In the genomic region with DNA sequence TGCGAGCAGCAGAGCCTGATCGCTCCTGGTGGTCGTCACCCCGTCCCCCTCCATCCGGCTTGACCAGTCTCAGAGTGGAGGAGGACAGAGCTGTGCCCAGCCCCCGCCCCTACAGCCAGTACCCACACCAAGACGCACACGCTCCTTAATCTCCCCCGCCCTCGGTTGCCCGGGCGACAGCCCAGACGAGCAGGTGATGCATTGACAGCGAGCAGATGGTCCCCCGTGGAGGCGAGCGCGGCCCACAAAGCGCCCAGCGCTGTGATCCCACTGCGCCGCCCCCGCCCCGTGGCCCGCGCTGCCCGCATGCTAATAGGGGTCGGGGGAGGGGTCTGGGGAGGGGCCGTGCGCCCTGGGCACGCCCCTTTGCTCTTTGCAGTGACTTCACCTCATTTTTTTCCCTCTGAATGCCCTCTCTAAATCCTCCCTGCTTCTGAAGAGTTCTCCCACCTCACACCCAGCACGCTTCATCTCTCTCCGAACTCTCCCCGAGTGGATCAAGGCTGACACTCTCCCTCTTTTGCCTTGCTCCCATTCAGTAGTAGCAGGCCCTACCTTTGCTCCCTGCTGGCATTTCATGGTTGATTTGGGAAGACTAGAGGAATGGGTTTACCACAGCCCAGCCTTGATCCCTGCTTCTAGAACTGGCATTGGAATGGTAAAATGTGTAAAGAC, we compare ENCODE assay signal across 9 mouse cellular contexts. TPM values are rescaled to one million over a fixed set of nuclear protein-coding genes. Genes with fewer than 3 reads are reported as not detected.
DNase-seq lines count a peak whose midpoint lies in the region; ATAC-seq and TF ChIP-seq lines count a peak whose summit lies in the region.
"Had no signal": no experiment of that assay in that cellular context is flagged by ENCODE, and none has a peak within 500 bp of the region (broad histone marks: within the 10 kb centered on the region; RNA-seq: fewer than 3 reads in every experiment).

No protein-coding gene starts in this region.

- TF ChIP-seq POLR2A in olfactory bulb, adult 2 months (IDR thresholded peaks at IDR 0.05; ENCODE audit: insufficient read depth, low read depth, low read length) = no peak

- DNase-seq in heart, adult 11 months = peak; percentile 78
- no peak for DNase-seq in heart, adult 9 months (ENCODE audit: low spot score in 2 of 2)
- DNase-seq in adrenal gland, postnatal 25 days = peak; percentile 20
- peak; percentile 80 for DNase-seq in embryonic facial prominence, embryonic 14.5 days (ENCODE audit: low spot score)
- DNase-seq in liver, embryonic 11.5 days (ENCODE audit: low spot score) = peak; percentile 43
- no peak for DNase-seq in c-Kit-positive CD71-positive TER-119-positive erythroid progenitor cells, embryonic 14.5 days (ENCODE audit: low spot score)

- no peaks in the 10 kb centered on the region for H3K36me3 ChIP-seq in embryonic facial prominence, embryonic 14.5 days (ENCODE audit: control insufficient read depth, insufficient read depth, low read length)
- H3K36me3 ChIP-seq in intestine, embryonic 16.5 days (ENCODE audit: control insufficient read depth, insufficient read depth, low read length) = no peaks in the 10 kb centered on the region
- no peaks in the 10 kb centered on the region for H3K36me3 ChIP-seq in liver, embryonic 11.5 days (ENCODE audit: control insufficient read depth, insufficient read depth, low read length)

- peak overlapping the region; percentile 52 for H3K4me3 ChIP-seq in embryonic facial prominence, embryonic 14.5 days (ENCODE audit: low read depth, low read length)
- peak overlapping the region; percentile 45 for H3K4me3 ChIP-seq in intestine, embryonic 16.5 days (ENCODE audit: low read length)
- peak overlapping the region; percentile 49 for H3K4me3 ChIP-seq in liver, embryonic 11.5 days (ENCODE audit: low read depth, low read length)
- peak overlapping the region; percentile 55 for H3K4me3 ChIP-seq in olfactory bulb, adult 2 months (ENCODE audit: insufficient read depth, low read depth, low read length)

- TF ChIP-seq CTCF in olfactory bulb, adult 2 months (IDR thresholded peaks at IDR 0.05; ENCODE audit: insufficient read depth, low read depth, low read length) = no peak

- peaks cover 5% of the 10 kb centered on the region; the same call in 1 of the 2 replicates for H3K4me1 ChIP-seq in embryonic facial prominence, embryonic 14.5 days (ENCODE audit: control insufficient read depth, insufficient read depth, low read length)
- H3K4me1 ChIP-seq in intestine, embryonic 16.5 days (ENCODE audit: control insufficient read depth, insufficient read depth, low read length) = peaks cover 9% of the 10 kb centered on the region; the same call in 1 of the 2 replicates
- no peaks in the 10 kb centered on the region for H3K4me1 ChIP-seq in liver, embryonic 11.5 days (replicated peaks; ENCODE audit: control insufficient read depth, insufficient read depth, low read length)
- H3K4me1 ChIP-seq in olfactory bulb, adult 2 months (ENCODE audit: control insufficient read depth, insufficient read depth, low read length) = peaks cover 10% of the 10 kb centered on the region

- no peaks in the 10 kb centered on the region for H3K27me3 ChIP-seq in embryonic facial prominence, embryonic 14.5 days (replicated peaks; ENCODE audit: control insufficient read depth, insufficient read depth, low read length)
- H3K27me3 ChIP-seq in intestine, embryonic 16.5 days (replicated peaks; ENCODE audit: control insufficient read depth, insufficient read depth, low read length) = no peaks in the 10 kb centered on the region
- H3K27me3 ChIP-seq in liver, embryonic 11.5 days (replicated peaks; ENCODE audit: control insufficient read depth, insufficient read depth, low read length) = no peaks in the 10 kb centered on the region; the same call in 1 of the 2 replicates

- 0% methylated on average over 14 of the region's 34 CpGs for WGBS in embryonic facial prominence, embryonic 14.5 days
- 1% methylated on average over 34 of the region's 34 CpGs for WGBS in intestine, embryonic 16.5 days
- WGBS in liver, embryonic 11.5 days = 1% methylated on average over 34 of the region's 34 CpGs
- WGBS in olfactory bulb, adult 2 months = 2% methylated on average over 34 of the region's 34 CpGs

- H3K4me2 ChIP-seq in embryonic facial prominence, embryonic 14.5 days (ENCODE audit: low read depth, low read length) = peak overlapping the region; percentile 94
- peak overlapping the region; percentile 88 for H3K4me2 ChIP-seq in intestine, embryonic 16.5 days (ENCODE audit: low read depth, low read length)
- peak overlapping the region; percentile 63 for H3K4me2 ChIP-seq in liver, embryonic 11.5 days

- peak; percentile 93 for ATAC-seq in embryonic facial prominence, embryonic 14.5 days (ENCODE audit: low read depth)
- peak; percentile 91 for ATAC-seq in intestine, embryonic 16.5 days
- ATAC-seq in liver, embryonic 11.5 days (replicated peaks; ENCODE audit: low FRiP score) = peak; percentile 75

- H3K27ac ChIP-seq in embryonic facial prominence, embryonic 14.5 days (replicated peaks; ENCODE audit: low read depth, low read length) = no peak overlapping the region
- H3K27ac ChIP-seq in intestine, embryonic 16.5 days (ENCODE audit: low read length) = peak overlapping the region; percentile 14; the same call in 1 of the 2 replicates
- no peak overlapping the region for H3K27ac ChIP-seq in liver, embryonic 11.5 days (ENCODE audit: low read depth, low read length)
- no peak overlapping the region for H3K27ac ChIP-seq in olfactory bulb, adult 2 months (ENCODE audit: insufficient read depth, low read depth, low read length)

- peak overlapping the region; percentile 62 for H3K9ac ChIP-seq in embryonic facial prominence, embryonic 14.5 days (ENCODE audit: low read depth, low read length)
- peak overlapping the region; percentile 51 for H3K9ac ChIP-seq in intestine, embryonic 16.5 days (ENCODE audit: low read depth, low read length)
- peak overlapping the region; percentile 4; the same call in 1 of the 2 replicates for H3K9ac ChIP-seq in liver, embryonic 11.5 days (ENCODE audit: low read depth, low read length)

- no peaks in the 10 kb centered on the region for H3K9me3 ChIP-seq in embryonic facial prominence, embryonic 14.5 days (ENCODE audit: control insufficient read depth, low read length)
- no peaks in the 10 kb centered on the region for H3K9me3 ChIP-seq in intestine, embryonic 16.5 days (ENCODE audit: control insufficient read depth, low read length)
- no peaks in the 10 kb centered on the region for H3K9me3 ChIP-seq in liver, embryonic 11.5 days (ENCODE audit: control insufficient read depth, low read length)

RNA-seq across cellular contexts. Expression of a gene that starts 0.5 kb away (rescaled TPM):
- total RNA-seq in adrenal gland, postnatal 25 days (2021) = not detected in 2 replicates
- polyA plus RNA-seq in embryonic facial prominence, embryonic 14.5 days (2014; fragmentation: Nextera tagmentation; extraction: Ambion mirVana) = 0.14 TPM in 1 of 2 replicates, not detected in the other
- 0.10 TPM in 1 of 2 replicates, not detected in the other for polyA plus RNA-seq in intestine, embryonic 16.5 days (2015; fragmentation: Nextera tagmentation; extraction: Ambion mirVana)
- not detected in 2 replicates for polyA plus RNA-seq in liver, embryonic 11.5 days (2014; fragmentation: Nextera tagmentation; extraction: Ambion mirVana)
- polyA plus RNA-seq in olfactory bulb, adult 2 months (2012; ENCODE audit: insufficient read depth, insufficient read length, low replicate concordance, missing spikeins) = not detected in 2 replicates
- polyA plus RNA-seq: small intestine, adult 2 months had no signal

RNA-seq across cellular contexts. Expression of a gene that starts 50.6 kb away (rescaled TPM):
- total RNA-seq in adrenal gland, postnatal 25 days (2021) = 0.33 and 1.4 TPM in 2 replicates
- 0.31 and 0.33 TPM in 2 replicates for polyA plus RNA-seq in embryonic facial prominence, embryonic 14.5 days (2014; fragmentation: Nextera tagmentation; extraction: Ambion mirVana)
- 0.78 and 0.95 TPM in 2 replicates for polyA plus RNA-seq in intestine, embryonic 16.5 days (2015; fragmentation: Nextera tagmentation; extraction: Ambion mirVana)
- polyA plus RNA-seq in liver, embryonic 11.5 days (2014; fragmentation: Nextera tagmentation; extraction: Ambion mirVana) = 24.2 and 27.2 TPM in 2 replicates
- not detected in 2 replicates for polyA plus RNA-seq in olfactory bulb, adult 2 months (2012; ENCODE audit: insufficient read depth, insufficient read length, low replicate concordance, missing spikeins)

Comparison
In these comparisons a context has a peak if more than half of its experiments do, and no peak if none do; other contexts are left out.
1. DNase-seq: peak in heart, adult 11 months (single experiment), adrenal gland, postnatal 25 days (single experiment), embryonic facial prominence, embryonic 14.5 days (single experiment) and liver, embryonic 11.5 days (single experiment); none in heart, adult 9 months (0 of 2) and c-Kit-positive CD71-positive TER-119-positive erythroid progenitor cells, embryonic 14.5 days (single experiment).
2. H3K9ac ChIP-seq: peak in every context shown above with its lines; median percentile 62 in embryonic facial prominence, embryonic 14.5 days; 51 in intestine, embryonic 16.5 days; 4 in liver, embryonic 11.5 days.
3. RNA of a gene that starts 50.6 kb away (polyA plus RNA-seq): 24.2 to 27.2 TPM in liver, embryonic 11.5 days; 0.78 to 0.95 TPM in intestine, embryonic 16.5 days, 0.31 to 0.33 TPM in embryonic facial prominence, embryonic 14.5 days and not detected in olfactory bulb, adult 2 months; every median in the first group is over 10 times any median in the second.
4. Peak in every context shown above with its lines, with median percentiles within 50 percentile points of each other: ATAC-seq, H3K4me2 ChIP-seq and H3K4me3 ChIP-seq.